ENCODE assay signal across 8 mouse cellular contexts in the genomic region with DNA sequence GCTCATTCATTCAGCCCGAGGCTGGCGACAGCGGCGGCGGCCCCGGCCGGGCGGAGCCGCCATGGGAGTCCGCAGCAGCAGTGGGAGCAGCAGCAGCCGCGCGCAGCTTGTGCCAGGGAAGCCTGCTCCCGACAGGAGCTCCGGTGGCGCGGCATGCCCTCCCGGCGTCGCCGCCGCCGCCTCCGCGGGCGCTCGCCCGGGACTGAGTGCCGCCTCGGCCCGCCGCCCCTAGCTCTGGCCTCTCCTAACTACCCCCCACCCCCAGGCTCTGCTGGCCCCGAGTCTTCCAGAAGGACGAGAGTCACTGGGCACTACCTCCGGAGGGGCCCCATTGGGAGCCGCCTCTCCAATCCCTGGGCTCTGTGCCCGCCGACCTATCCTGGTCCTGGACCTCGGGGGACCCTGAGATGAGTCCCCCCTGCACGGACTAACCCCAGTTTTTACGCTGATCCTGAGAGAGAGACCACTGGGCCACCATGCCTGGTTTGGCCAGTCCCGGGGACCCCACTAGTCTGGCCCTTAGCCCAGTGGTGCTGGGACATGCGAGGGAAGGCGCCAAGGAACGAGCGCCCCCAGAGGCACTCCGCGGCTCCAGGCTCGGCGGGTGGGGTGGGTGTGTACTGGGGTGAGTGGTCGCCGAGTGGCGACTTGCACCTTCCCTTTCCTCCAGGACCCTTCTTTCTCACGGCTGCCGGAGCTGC.
DNase-seq lines count a peak whose midpoint lies in the region; ATAC-seq and TF ChIP-seq lines count a peak whose summit lies in the region.

No protein-coding gene starts in this region.

- H3K4me3 ChIP-seq in gastrocnemius, adult 2 months: peak overlapping the region; percentile 56
- H3K4me3 ChIP-seq in forebrain, embryonic 10.5 days: peak overlapping the region; percentile 67
- peak overlapping the region; percentile 73 for H3K4me3 ChIP-seq in hindbrain, embryonic 16.5 days (ENCODE audit: low read length)
- peak overlapping the region; percentile 71 for H3K4me3 ChIP-seq in limb, embryonic 10.5 days
- H3K4me3 ChIP-seq in neural tube, embryonic 15.5 days (replicated peaks): peak overlapping the region; percentile 62

- intact Hi-C loops in gastrocnemius, adult 2 months (cut with DNase I): no loop called here
- intact Hi-C loops in gastrocnemius, postnatal 36 days (cut with DNase I): no loop called here

- H3K27ac ChIP-seq in gastrocnemius, adult 2 months: no peak overlapping the region
- peak overlapping the region; percentile 73 for H3K27ac ChIP-seq in forebrain, embryonic 10.5 days
- H3K27ac ChIP-seq in hindbrain, embryonic 16.5 days (ENCODE audit: low read depth, low read length): peak overlapping the region; percentile 81
- H3K27ac ChIP-seq in limb, embryonic 10.5 days: peak overlapping the region; percentile 80
- H3K27ac ChIP-seq in neural tube, embryonic 15.5 days (replicated peaks): peak overlapping the region; percentile 86

- no peak for TF ChIP-seq CTCF in gastrocnemius, adult 2 months (IDR thresholded peaks at IDR 0.05)
- peak; percentile 62 for TF ChIP-seq CTCF in brain, embryonic 14.5 days (IDR thresholded peaks at IDR 0.05; ENCODE audit: borderline replicate concordance, extremely low read depth, insufficient read depth, insufficient read length)

- peak; percentile 83 for ATAC-seq in hindbrain, embryonic 16.5 days
- peak; percentile 81 for ATAC-seq in neural tube, embryonic 15.5 days (ENCODE audit: low FRiP score)
- ATAC-seq in activated CD4-positive, CD25-positive, alpha-beta regulatory T cell, adult 4 months: no peak

- H3K36me3 ChIP-seq in forebrain, embryonic 10.5 days (replicated peaks): no peaks in the 10 kb centered on the region
- H3K36me3 ChIP-seq in hindbrain, embryonic 16.5 days (ENCODE audit: control insufficient read depth, insufficient read depth, low read length): no peaks in the 10 kb centered on the region
- no peaks in the 10 kb centered on the region for H3K36me3 ChIP-seq in limb, embryonic 10.5 days
- no peaks in the 10 kb centered on the region for H3K36me3 ChIP-seq in neural tube, embryonic 15.5 days

- under 1% methylated on average over 54 of the region's 55 CpGs for WGBS in forebrain, embryonic 10.5 days
- WGBS in hindbrain, embryonic 16.5 days: under 1% methylated on average over 39 of the region's 55 CpGs
- WGBS in limb, embryonic 10.5 days: under 1% methylated on average over 55 of the region's 55 CpGs
- WGBS in neural tube, embryonic 15.5 days: under 1% methylated on average over 37 of the region's 55 CpGs

- peak; percentile 23 for DNase-seq in gastrocnemius, adult 2 months
- DNase-seq in gastrocnemius, postnatal 36 days: no peak
- DNase-seq in brain, embryonic 14.5 days (ENCODE audit: low read depth): peak; percentile 82
- DNase-seq in forebrain, embryonic 10.5 days (ENCODE audit: extremely low spot score, low spot score): peak; percentile 73
- DNase-seq in limb, embryonic 10.5 days (ENCODE audit: low spot score): peak; percentile 76

- peak overlapping the region; percentile 96 for H3K4me2 ChIP-seq in hindbrain, embryonic 16.5 days (ENCODE audit: low read length)
- peak overlapping the region; percentile 96 for H3K4me2 ChIP-seq in neural tube, embryonic 15.5 days

- TF ChIP-seq POLR2A in brain, embryonic 14.5 days (IDR thresholded peaks at IDR 0.05; ENCODE audit: borderline replicate concordance, extremely low read depth, insufficient read depth, insufficient read length, poor library complexity, severe bottlenecking): no peak

- H3K27me3 ChIP-seq in forebrain, embryonic 10.5 days (ENCODE audit: poor library complexity, severe bottlenecking): peaks cover 84% of the 10 kb centered on the region
- no peaks in the 10 kb centered on the region; the same call in 1 of the 2 replicates for H3K27me3 ChIP-seq in hindbrain, embryonic 16.5 days (replicated peaks; ENCODE audit: control insufficient read depth, insufficient read depth, low read length)
- peaks cover 79% of the 10 kb centered on the region for H3K27me3 ChIP-seq in limb, embryonic 10.5 days (ENCODE audit: low read depth, poor library complexity, severe bottlenecking)
- H3K27me3 ChIP-seq in neural tube, embryonic 15.5 days (replicated peaks): peaks cover 19% of the 10 kb centered on the region

- peaks cover 31% of the 10 kb centered on the region for H3K4me1 ChIP-seq in forebrain, embryonic 10.5 days
- H3K4me1 ChIP-seq in hindbrain, embryonic 16.5 days (ENCODE audit: control insufficient read depth, insufficient read depth, low read depth, low read length): peaks cover 29% of the 10 kb centered on the region
- H3K4me1 ChIP-seq in limb, embryonic 10.5 days: peaks cover 41% of the 10 kb centered on the region
- H3K4me1 ChIP-seq in neural tube, embryonic 15.5 days: peaks cover 53% of the 10 kb centered on the region

- no peaks in the 10 kb centered on the region for H3K9me3 ChIP-seq in forebrain, embryonic 10.5 days
- H3K9me3 ChIP-seq in hindbrain, embryonic 16.5 days (ENCODE audit: control insufficient read depth, low read length): no peaks in the 10 kb centered on the region
- no peaks in the 10 kb centered on the region for H3K9me3 ChIP-seq in limb, embryonic 10.5 days (replicated peaks)
- no peaks in the 10 kb centered on the region for H3K9me3 ChIP-seq in neural tube, embryonic 15.5 days (replicated peaks)

- peak overlapping the region; percentile 79 for H3K9ac ChIP-seq in hindbrain, embryonic 16.5 days (ENCODE audit: low read depth, low read length)
- H3K9ac ChIP-seq in neural tube, embryonic 15.5 days (replicated peaks): peak overlapping the region; percentile 74

Comparison
In these comparisons a context has a peak if more than half of its experiments do, and no peak if none do; other contexts are left out.
1. DNase-seq: peak in gastrocnemius, adult 2 months (single experiment), brain, embryonic 14.5 days (single experiment), forebrain, embryonic 10.5 days (single experiment) and limb, embryonic 10.5 days (single experiment); none in gastrocnemius, postnatal 36 days (0 of 2).
2. Peak in every context shown above with its lines, with median percentiles within 50 percentile points of each other: H3K4me3 ChIP-seq.